Mouse (Mus musculus) layer of hippocampus, postnatal 10 days (tissue): ENCODE results near the gene Zscan10. TPM values are rescaled to one million over a fixed set of nuclear protein-coding genes. Genes with fewer than 3 reads are reported as not detected.
A peak's percentile ranks its signal among the peaks of the same experiment; 100 is the strongest.
"Not testable (repeated sequence)": the region's sequence is repeated elsewhere in the genome, so short reads cannot be mapped to it uniquely, and the experiment has no call there.

Experiments
- DNase-seq, 2 experiments: peaks; one replicate each; pipeline ENCODE4 v3.0.0; 2021; ENCODE audit warnings: low spot score in 2 of 2
- total RNA-seq, 2 experiments: library from RNA; stranded (reverse); gene quantifications; 2 replicates each; pipeline ENCODE4 v1.2.3; 2021

The Zscan10 gene
- total RNA-seq, 2 experiments from 2014 or later, result not detected

GRCm38 (mm10) chr17:23585721-23586491, 14.8 kb upstream of the Zscan10 start:
- DNase-seq, result peak; percentile 76 to 84

DNA sequence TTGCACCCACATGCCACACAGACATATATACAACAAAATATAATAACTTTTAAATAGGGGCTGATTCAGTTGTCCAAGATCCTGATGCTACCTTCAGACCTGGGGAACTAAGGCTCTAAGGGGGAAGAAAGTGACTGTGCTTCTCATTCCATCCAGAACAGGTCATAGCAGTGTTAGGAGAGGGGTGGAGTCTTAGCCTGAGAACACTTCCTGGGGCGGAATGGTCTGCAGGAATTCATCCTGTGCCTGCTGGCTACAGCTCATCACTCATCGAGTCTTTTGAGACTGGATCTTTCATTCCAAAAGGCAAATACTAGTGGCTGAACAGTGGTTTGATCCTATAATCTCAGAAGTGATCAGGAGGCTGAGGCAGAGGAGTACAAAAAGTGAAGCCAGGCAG, 13.4 kb upstream of the Zscan10 start:
- DNase-seq, result no peak

DNA sequence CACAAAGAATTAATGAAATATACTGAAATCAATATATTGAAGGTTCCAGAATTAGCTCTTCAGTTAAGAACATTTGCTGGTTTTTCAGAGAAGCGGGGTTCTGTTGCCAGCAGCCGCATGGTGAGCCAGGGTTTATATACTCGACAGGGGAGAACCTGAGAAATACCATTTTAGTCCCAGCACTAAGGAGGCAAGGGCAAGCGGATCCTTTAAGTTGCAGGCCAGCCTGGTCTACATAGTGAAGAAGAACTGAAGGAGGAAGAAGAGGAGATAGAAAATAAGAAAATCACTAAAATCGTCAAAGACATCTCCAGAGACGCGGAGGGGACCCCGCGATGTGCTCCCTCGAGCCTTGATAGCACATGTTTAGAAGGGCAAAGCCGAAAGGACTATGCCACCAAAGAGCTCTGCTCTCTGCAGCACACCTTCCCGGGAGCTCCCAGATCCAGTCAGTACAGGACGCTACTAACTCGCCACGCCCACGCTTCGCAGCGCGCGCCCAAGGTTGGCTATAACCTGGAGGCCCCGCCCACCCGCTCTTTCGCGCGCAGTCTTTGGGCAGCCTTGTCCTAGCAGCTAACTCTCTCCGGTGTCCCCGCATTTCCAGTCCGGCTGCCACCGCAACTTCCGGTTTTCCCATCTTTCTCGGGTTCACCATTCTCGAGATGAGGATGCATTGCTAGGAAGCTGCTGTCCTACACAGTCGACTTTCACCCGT, 8.3 kb upstream of the Zscan10 start:
- DNase-seq, result peak; percentile 93 to 95

- DNase-seq, result no peak
Observed at GRCm38 (mm10) chr17:23592926-23593300, 7.7 kb upstream of the Zscan10 start.

DNA sequence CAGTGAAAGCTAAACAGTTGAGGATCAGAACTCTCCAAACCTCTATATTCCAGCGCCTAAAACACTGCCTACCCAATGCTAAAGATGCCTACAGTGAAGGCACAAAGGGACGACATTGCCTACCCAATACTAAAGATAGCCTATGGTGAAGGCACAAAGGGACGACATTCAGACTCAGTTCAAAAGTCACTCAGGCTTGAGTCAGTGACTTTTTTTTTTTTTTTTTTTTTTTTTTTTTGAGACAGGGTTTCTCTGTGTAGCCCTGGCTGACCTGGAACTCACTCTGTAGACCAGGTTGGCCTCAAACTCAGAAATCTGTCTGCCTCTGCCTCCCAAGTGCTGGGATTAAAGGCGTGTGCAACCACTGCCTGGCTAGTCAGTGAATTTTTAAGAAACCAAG, 5.5 kb upstream of the Zscan10 start:
- DNase-seq, result not testable (repeated sequence)

DNA sequence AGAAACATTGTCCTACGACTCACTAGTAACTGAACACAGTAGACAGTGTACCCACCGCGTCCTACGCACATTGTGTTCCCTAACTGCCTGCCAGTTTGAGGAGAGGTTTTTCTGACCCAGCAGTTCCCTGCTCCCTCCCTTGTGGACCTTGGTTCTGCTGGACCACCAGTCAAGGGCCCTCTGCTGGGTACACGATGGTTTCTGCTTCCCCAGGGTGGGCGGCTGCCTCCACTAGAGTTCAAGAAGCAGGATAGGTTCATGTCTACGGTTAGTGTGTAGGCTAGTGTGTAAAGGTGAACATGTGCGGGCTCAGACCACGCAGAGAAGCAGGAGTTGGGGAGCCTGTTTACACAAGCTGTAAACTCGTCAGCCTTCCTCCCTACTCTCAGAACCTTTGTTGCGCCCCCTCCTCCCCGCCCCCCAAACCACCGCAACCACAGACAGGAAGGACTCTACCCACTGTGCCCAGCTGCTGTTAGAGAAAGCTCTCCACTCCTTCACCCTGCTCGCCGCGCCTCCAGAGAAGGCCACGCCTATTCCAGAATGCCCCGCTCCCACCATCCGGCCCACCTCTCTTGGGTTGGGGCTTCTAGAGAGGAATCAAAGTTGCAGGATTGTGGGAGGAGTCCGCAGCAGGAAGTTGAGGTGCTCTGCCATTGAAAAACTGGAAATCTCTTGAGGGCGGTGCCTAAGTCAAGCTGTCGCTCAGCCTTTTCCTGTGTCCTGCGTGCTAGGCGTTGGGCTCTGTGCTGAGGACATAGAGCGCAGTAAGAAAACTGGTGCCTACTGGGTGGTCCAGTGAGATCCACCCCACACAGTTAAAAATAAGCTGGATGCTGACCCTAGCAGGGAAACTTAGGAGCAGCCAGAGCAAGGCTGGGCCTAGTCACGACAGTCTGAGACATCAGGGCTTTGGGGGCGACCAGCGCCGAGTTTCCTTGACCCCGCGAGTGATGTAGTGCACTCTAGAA, 1.8 kb upstream of the Zscan10 start, which contains the start of gene Zfp13:
Zfp13 (minus strand) TSS at position 906 of the 971 bp plus-strand sequence.
- peak; percentile 73 for DNase-seq

DNA sequence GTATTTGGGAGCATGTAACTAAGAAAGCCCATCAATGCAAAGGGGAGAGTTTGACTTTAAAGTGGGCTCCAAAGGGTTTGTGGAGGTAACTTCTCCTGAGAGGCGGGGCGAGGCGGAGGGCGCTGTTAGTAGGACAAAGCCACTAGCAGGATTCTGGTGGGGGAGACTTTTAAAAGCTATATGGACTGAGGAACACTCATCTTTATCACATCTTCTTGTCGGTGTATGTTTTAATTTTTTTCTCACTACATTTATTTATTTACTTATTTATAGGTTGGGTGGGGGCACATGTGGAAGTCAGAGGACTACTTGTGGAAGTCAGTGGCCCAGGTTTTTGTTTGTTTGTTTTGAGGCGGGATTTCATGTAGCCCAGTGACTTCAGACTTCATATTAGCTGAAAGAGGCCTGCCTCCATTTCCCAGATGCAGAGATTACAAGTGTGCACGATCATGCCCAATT, 1.0 kb upstream of the Zscan10 start:
- no peak for DNase-seq

DNA sequence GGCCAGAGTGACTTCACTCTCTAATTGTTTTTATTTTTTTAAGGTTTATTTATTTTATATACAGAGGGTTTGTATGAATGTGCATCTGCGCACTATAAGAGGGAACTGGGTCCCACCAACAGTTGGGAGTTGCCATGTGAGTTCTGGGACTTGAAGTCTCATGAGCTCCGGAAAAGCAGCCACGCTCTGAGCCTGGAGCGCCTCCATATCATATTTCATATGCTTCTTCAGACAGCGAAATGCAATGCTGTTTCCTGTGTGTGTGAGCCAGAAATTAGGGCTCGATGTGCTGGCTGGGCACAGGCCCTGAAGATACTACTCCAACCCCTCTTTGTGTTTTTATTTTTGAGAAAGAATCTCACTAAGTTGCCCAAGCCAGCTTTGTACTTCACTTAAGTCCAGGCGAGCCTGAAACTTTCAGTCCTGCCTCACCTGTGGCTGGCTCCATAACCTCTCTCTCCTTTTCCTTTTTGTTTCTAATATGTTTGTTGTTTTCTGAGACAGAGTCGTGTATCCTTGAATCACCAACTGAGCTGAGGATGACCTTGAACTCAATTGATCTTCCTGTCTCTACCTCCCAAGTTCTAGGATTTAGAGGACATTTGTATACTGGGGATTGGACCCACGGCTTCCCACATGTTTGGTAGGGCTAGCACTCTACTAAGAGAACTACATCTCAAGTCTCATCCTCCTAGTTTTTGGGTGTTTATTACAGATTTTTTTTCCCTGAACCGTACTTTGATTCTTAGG, 1.4 kb downstream of the Zscan10 start:
- no peak for DNase-seq

DNA sequence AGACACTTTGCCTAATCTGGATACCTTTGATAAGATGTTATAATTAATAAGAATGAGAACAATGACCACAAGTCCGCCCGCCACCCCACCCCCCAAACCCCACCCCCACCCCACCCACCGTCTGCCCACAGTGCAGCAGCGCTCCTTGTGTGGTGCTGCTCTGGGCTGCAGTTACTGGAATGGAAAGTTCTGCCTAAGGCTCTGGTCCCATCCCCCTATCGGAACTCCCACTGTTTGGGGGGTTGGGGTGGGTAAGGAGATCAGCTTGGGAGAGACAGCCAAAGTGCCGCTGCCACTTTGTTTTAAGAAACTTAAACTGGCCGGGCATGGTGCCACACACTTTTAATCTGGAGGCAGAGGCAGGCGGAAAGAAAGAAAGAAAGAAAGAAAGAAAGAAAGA, 2.4 kb downstream of the Zscan10 start:
- DNase-seq, result no peak

- peak; percentile 23 to 31 for DNase-seq
Observed at GRCm38 (mm10) chr17:23603542-23603941, 2.9 kb downstream of the Zscan10 start.

DNA sequence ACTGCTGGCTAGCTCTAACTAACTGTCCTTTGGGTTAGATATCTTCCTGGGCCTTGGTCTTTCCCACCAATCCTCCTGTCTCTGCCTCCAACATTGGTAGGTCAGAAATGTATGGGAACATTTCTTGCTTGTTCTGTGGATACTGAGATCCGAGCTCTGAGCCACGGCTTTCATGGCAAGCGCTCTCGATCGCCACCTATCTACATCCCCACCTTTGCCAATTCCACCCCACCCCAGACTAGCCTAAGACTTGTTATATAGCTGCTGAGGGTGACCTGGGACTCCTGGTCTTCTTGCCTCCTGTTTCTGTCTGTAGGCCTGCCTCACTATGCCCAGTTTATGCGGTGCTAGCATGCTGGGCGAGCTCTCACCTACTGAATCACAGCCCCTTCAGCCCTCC, 3.7 kb downstream of the Zscan10 start:
- no peak for DNase-seq

- DNase-seq, result no peak
Observed at GRCm38 (mm10) chr17:23605220-23605619, 4.6 kb downstream of the Zscan10 start.

- DNase-seq, result peak in 1 of 2 experiments; percentile 17
Observed at GRCm38 (mm10) chr17:23609612-23610011, 9.0 kb downstream of the Zscan10 start.

GRCm38 (mm10) chr17:23610361-23610800, 9.7 kb downstream of the Zscan10 start:
- DNase-seq, result peak; percentile 25 to 56

DNA sequence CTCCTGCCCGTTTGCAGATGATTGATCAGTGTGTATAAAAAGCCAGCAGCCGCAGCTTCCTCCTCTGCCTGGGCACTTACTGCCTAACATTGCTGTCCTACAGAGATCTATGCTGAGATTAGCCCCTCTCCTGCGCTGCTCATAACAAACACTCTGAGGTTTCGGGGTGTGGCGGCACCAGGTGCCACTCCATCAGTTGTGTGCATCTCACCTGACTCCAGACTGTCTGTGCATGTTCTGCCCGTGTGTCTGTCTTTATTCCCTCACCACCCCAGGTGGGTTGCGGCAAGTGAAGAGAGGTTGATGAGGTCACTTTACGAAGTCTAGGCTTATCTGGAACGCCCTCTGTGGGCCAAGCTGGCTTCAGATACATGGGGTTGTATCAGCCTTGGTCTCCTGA, 16.4 kb downstream of the Zscan10 start:
- DNase-seq, result no peak

DNA sequence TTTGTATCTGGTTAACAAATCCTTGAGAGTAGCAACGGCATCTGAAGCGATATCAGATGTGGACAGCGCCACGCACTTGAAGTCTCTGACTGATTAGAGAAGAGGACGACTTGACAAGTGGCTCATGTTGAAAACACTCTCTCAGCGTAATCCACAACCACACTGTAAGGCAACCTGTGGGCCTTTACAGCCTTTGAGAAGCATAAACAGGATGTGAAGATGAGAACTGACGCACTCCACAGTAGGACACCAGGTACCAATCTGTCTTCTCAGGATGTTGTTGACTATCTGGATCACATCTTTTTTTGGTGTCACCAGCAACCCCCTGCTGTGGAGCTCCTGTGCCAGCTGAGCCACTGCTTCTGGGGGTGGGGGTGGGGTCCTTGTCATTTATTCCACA, 19.7 kb downstream of the Zscan10 start:
- DNase-seq, result no peak

DNA sequence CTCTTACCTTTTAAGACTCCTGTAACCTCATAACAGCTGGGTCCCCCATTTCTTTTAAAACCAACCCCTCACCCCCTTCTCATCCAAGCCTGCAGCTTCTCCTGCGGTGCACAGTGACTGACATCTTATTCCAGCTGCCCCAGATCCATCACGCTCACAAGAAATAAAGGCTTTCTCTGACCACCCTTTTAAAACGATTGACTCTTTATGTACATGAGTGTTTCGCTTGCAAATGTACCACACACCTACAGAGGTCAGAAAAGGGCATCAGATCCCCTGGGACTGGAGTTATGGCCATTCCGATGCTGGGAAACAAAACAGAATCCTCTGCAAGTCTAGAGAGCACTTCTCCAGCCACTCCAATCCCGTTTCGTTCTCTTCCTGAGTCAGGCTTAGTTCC, 27.2 kb downstream of the Zscan10 start:
- no peak for DNase-seq

- peak; percentile 87 to 91 for DNase-seq
Observed at GRCm38 (mm10) chr17:23630195-23631020, 29.8 kb downstream of the Zscan10 start.

DNA sequence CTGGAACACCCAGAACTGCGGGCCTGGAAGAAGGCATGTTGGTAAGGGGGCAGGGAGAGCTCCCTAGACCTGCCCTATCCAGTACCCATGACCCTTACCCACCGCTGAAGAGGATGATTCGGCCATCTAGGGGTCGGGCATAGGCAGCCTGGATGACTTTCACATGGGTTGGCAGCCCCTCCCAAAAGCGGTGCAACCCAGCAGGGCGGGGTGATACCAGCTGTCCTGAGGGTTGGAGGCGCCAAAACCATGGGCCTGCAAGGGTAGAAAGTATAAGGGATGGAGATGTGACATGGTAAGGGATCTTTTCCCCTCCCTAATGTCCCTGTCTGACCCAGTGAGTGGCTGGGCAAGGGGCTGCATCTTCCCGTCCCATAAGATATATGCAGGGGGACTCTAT, 30.6 kb downstream of the Zscan10 start:
- no peak for DNase-seq
